Mouse (Mus musculus) bone marrow, adult 2 months (tissue): ENCODE measurements at regions not wholly inside any gene's neighbourhood (a gene's known extent, or its start where the extent isn't known, plus 50 kb on each side); places are given as distances from the start of the nearest gene placed in this dataset.

Source experiments
- CTCF ChIP-seq: fragments of 200-500 bp; IDR thresholded peaks from 2 replicates; pipeline ENCODE4 v1.5.1; 2011; ENCODE audit warnings: low read length, control low read depth; ENCODE audit not compliant: control insufficient read depth, insufficient read depth
- POLR2A ChIP-seq: fragments of 200-500 bp; IDR thresholded peaks from 2 replicates; pipeline ENCODE4 v1.6.1; 2011; ENCODE audit warnings: low read depth, mild to moderate bottlenecking, control low read depth, low read length, borderline replicate concordance; ENCODE audit not compliant: control insufficient read depth

DNA sequence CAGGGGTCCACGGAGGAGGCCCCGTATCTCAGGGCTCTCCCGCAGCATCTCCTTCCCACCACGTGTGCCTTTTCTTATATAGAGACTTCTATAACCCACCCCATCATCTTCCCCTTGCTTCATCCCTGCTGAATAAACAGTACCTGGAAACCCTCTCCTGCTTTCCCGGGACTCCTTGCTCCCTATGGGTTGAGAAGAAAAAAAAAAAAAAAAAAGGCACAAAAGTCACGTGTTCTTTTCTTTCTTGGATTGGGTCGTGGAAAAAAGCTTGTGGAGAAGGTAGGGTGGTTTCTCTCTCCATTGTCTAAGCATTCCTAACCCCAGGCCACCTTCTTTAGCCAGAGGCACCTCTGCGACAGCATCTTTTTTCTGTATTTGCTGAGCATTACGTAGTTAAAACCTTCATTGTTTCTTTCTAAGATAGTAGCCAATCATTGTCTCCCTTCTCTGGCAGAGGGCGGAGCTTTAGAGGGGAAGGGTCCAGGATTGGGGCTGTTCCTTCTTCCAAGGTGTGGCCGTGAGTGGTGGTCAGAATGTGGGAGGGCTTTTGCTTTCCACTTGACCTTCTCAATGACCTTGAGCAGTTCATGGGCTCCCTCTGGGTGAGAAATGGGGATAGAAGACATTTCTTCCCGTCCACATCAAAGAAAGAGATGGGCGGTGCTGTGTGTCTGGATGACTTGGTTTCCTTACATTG is 78.7 kb upstream of the Mphosph6 start:
- TF ChIP-seq POLR2A (no peak), CTCF (no peak)
